Mouse (Mus musculus): ENCODE data around the gene Ebf1. TPM values are rescaled to one million over a fixed set of nuclear protein-coding genes. Genes with fewer than 3 reads are reported as not detected.

The Ebf1 gene
- polyA plus RNA-seq, 1 experiment from 2014 or later: 77.9 TPM

DNA sequence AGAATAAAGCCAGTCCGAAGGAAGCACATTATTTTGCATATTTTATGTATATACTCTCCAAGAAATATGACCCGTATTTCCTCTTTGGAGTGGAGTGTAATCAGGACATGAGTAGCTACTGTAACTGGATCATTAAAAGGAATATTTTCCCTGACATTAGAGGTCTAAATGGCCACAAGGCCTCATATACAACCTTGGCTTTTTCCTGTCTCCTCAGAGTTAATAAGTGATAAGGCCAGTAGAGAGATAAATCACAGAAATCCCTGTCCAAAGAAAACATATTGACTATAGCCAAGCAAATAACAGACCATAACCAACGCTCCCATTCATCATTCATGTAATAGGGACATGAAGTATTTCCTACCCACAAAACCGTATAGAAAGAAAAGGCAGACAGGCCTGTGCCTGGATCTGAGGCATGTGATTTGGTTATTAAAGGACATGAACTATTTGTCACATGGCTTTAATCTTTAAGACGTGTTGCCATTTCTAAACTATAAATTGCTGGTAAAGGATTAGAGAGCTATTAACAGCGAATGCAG, 315.9 kb downstream of the Ebf1 start:
- no peaks in the 10 kb centered on the region; the same call in 1 of the 2 replicates for H3K4me1 ChIP-seq (replicated peaks)
- H3K36me3 ChIP-seq: peaks cover 5% of the 10 kb centered on the region; the same call in 1 of the 2 replicates
- no peaks in the 10 kb centered on the region for H3K27me3 ChIP-seq (ENCODE audit: insufficient read depth, poor library complexity, severe bottlenecking)
- WGBS: 88% methylated on average over 6 of the region's 6 CpGs
- H3K27ac ChIP-seq: no peak overlapping the region
- no peak overlapping the region for H3K4me3 ChIP-seq
- DNase-seq (ENCODE audit: low spot score): no peak
- no peaks in the 10 kb centered on the region for H3K9me3 ChIP-seq

DNA sequence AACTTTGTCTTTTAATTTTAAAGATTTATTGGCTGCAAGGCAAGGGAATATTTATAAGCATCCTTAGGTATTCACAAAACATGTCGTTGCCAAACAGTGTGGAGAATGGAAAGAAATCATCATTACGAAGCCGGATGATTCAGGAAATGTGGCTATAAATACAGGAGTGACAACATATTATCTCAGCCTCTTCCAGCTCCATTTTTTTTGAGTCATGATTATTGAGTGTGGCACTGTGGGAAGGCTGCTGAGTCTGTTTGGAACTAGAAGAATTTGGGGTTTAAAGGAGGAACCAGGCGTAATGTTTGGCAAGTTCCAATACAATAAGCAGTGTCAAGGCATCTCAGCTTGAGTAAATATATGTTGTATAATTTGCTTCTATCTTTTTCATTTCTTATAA, 326.7 kb downstream of the Ebf1 start:
- Histone ChIP-seq H3K36me3 (no peaks in the 10 kb centered on the region), H3K27me3 (ENCODE audit: insufficient read depth, poor library complexity, severe bottlenecking) (no peaks in the 10 kb centered on the region), H3K27ac (no peak overlapping the region), H3K4me3 (no peak overlapping the region), H3K4me1 (replicated peaks) (0 out of 2 replicates have a peak, but pooled peaks cover 4% of the 10 kb centered on the region), H3K9me3 (no peaks in the 10 kb centered on the region)
- no peak for DNase-seq (ENCODE audit: low spot score)
- 95% methylated on average over 4 of the region's 4 CpGs for WGBS

DNA sequence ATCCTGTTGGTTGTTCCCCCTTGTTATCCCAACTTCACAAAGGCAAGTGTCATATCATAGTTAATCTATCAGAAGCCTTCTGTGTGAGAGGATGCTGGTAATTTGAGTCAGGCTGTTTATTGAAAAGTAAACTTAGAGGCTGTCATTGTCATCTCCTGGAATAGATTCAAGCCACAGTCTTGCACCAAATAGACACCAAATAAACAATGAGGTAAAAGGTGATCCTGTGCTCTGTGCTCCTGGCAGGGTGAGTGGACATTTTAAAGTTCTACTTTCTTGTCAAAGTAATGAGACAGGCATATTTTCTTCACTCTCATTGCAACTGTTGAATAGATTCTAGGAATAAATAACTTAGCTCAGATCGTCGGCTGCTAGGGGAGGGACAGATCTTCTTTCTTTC, 327.3 kb downstream of the Ebf1 start:
- DNase-seq (ENCODE audit: low spot score): no peak

DNA sequence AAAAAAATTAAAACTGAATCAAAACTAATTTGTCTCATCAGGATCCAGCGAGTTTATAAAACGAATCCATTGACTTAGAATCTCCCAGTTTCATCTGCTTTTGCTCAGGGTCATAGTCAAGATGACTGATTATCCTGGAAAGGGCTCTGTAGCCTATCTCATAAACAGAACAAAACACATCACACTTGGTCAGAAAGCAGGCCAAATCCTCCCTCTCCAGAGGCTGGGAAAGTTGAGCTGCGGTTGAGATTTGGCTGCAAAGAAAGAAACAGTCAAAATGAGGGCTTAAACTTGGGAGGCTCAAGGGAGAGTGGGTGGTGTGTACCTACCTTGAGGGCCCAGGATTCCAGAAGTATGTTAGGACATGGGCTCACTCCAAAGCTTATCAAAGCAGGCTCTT, 329.5 kb downstream of the Ebf1 start:
- 0 out of 2 replicates have a peak, but pooled peaks cover 4% of the 10 kb centered on the region for H3K4me1 ChIP-seq (replicated peaks)
- no peak for DNase-seq (ENCODE audit: low spot score)
- H3K9me3 ChIP-seq: no peaks in the 10 kb centered on the region
- WGBS: 93% methylated on average over 3 of the region's 3 CpGs
- no peak overlapping the region for H3K4me3 ChIP-seq
- no peaks in the 10 kb centered on the region for H3K36me3 ChIP-seq
- no peak overlapping the region for H3K27ac ChIP-seq
- H3K27me3 ChIP-seq (ENCODE audit: insufficient read depth, poor library complexity, severe bottlenecking): no peaks in the 10 kb centered on the region

More for the DNA sequence above, 327.3 kb downstream of the Ebf1 start:
- no peak overlapping the region for H3K4me3 ChIP-seq
- H3K4me1 ChIP-seq (replicated peaks): 0 out of 2 replicates have a peak, but pooled peaks cover 4% of the 10 kb centered on the region
- WGBS: 81% methylated on average over 2 of the region's 2 CpGs
- H3K27me3 ChIP-seq (ENCODE audit: insufficient read depth, poor library complexity, severe bottlenecking): no peaks in the 10 kb centered on the region
- H3K9me3 ChIP-seq: no peaks in the 10 kb centered on the region
- H3K27ac ChIP-seq: no peak overlapping the region
- no peaks in the 10 kb centered on the region for H3K36me3 ChIP-seq

DNA sequence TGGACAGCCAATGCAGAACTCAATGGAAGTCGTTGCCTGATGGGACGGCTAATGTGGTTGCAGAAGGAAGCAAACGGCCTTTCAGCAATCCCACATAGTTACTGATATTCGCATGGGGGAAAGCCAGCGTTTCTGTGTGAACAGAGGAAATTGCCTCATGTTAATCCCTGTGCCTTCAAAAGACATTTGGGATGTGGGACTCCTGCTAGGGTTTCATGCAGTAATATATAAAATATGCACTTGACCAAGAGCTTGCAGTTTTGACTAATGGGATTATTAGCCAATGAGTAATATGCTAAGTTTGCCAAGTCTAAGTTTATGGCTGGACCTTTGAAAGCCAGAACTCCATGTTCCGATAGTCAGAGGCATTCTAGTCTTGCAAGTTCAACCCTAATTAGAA, 331.4 kb downstream of the Ebf1 start:
- Histone ChIP-seq H3K27ac (no peak overlapping the region), H3K27me3 (ENCODE audit: insufficient read depth, poor library complexity, severe bottlenecking) (no peaks in the 10 kb centered on the region), H3K4me3 (no peak overlapping the region), H3K9me3 (no peaks in the 10 kb centered on the region), H3K4me1 (replicated peaks) (0 out of 2 replicates have a peak, but pooled peaks cover under 1% of the 10 kb centered on the region), H3K36me3 (no peaks in the 10 kb centered on the region)
- WGBS: 88% methylated on average over 6 of the region's 6 CpGs
- DNase-seq (ENCODE audit: low spot score): no peak

DNA sequence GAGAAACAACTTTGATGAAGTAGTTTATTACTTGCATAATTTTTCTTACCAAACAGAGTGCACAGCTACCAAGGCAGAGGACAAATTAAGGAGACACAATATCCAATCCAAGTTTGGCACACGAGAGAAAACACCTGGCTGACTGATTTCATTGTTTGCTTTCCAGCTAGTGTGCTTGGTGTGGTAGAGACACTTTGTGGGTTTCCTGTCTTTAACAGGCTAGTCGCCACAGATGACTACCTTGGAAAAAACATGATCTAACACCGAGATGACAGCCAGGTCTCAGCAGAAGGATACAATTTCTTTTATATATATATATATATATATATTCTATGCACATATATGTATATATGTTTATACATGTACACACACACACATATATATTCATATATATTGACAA, 332.0 kb downstream of the Ebf1 start:
- Histone ChIP-seq H3K27ac (no peak overlapping the region), H3K27me3 (ENCODE audit: insufficient read depth, poor library complexity, severe bottlenecking) (no peaks in the 10 kb centered on the region), H3K4me1 (replicated peaks) (peaks cover 6% of the 10 kb centered on the region; the same call in 1 of the 2 replicates), H3K9me3 (no peaks in the 10 kb centered on the region), H3K36me3 (no peaks in the 10 kb centered on the region), H3K4me3 (no peak overlapping the region)
- DNase-seq (ENCODE audit: low spot score): no peak
- 86% methylated on average over 3 of the region's 3 CpGs for WGBS

DNA sequence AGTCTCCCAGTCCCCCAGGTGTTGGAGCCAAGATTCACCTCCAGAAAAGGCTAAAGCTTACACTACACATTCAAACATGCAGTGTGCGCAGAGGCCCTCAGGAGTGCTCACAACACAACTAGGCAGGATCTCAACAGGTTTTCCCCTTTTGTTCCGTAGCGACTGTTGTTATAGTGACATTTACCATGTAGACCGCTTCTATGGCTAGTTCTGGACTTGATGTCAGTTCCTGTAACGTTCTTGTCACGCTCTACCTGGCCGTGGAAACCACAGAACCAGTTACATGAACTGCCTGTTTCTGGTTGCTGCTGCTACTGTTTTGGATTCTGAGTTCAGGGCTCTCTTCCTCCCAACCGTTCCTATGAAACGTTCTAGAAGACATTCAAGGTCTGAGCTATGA, 333.2 kb downstream of the Ebf1 start:
- Histone ChIP-seq H3K27me3 (ENCODE audit: insufficient read depth, poor library complexity, severe bottlenecking) (no peaks in the 10 kb centered on the region), H3K36me3 (no peaks in the 10 kb centered on the region), H3K27ac (no peak overlapping the region), H3K9me3 (no peaks in the 10 kb centered on the region), H3K4me1 (replicated peaks) (peaks cover 6% of the 10 kb centered on the region; the same call in 1 of the 2 replicates), H3K4me3 (no peak overlapping the region)
- DNase-seq (ENCODE audit: low spot score): no peak
- WGBS: 92% methylated on average over 9 of the region's 9 CpGs

DNA sequence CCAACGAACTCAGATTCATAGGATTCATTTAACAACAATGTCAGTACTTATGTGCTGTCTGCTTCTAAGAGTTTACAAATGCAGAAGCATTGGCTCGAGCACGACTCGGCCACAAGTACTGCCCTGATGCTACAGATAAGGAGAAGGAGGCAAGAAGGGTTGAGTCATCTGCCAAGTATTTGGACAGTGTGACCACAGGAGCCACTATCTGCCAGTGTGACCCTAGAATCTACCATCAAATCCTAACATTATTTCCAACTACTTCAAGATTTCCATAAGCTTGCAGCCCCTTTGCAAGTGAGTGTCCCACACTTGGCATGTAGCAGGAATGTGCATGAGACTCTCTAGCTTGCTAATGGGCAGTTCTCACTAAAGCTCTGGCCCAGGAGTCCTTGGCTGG, 334.4 kb downstream of the Ebf1 start:
- Histone ChIP-seq H3K27ac (no peak overlapping the region), H3K9me3 (no peaks in the 10 kb centered on the region), H3K4me3 (no peak overlapping the region), H3K4me1 (replicated peaks) (peaks cover 6% of the 10 kb centered on the region; the same call in 1 of the 2 replicates), H3K36me3 (no peaks in the 10 kb centered on the region), H3K27me3 (ENCODE audit: insufficient read depth, poor library complexity, severe bottlenecking) (no peaks in the 10 kb centered on the region)
- no peak for DNase-seq (ENCODE audit: low spot score)
- 91% methylated on average over 4 of the region's 4 CpGs for WGBS

DNA sequence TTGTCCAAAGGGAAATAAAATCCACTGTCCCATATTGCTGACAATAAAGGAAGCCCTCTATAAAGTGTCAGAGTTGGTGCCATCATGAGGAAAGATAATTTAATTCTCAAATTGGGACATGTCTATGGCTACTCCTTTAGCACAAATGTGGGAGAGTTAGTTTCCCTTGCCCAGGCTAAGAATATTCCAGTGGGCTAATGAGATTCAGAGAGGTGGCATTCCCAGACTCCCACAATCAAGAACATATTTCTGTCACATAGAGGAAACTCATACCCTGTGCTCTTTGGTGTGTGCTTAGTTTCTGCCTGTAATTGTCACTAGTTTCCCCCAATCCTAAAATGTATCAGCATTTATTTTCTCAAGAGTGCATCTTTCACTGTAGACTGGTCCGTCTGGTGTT, 336.2 kb downstream of the Ebf1 start:
- Histone ChIP-seq H3K36me3 (no peaks in the 10 kb centered on the region), H3K4me1 (replicated peaks) (peaks cover 6% of the 10 kb centered on the region; the same call in 1 of the 2 replicates), H3K27ac (no peak overlapping the region), H3K27me3 (ENCODE audit: insufficient read depth, poor library complexity, severe bottlenecking) (no peaks in the 10 kb centered on the region), H3K4me3 (no peak overlapping the region), H3K9me3 (no peaks in the 10 kb centered on the region)
- no peak for DNase-seq (ENCODE audit: low spot score)
- 91% methylated on average over 1 of the region's 1 CpGs for WGBS

DNA sequence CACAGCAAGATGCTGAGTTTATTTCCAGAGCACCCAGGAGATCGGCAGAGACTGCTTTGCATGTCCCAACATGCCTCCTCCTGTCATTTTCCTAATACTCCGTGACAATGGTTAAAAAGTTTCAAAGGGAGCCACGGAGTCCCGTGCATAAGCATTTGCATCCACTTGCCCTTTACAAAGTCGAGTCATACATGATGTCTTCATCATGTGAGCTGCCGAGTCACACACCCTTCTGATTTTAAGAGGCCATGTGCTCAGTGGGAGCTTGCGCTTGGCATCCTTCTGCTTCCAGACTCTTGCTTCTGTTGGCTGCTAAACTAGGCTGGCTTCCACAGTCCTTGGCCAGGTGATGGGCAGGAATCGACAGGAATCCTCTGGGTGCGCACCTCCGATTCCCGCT, 336.7 kb downstream of the Ebf1 start:
- Histone ChIP-seq H3K9me3 (no peaks in the 10 kb centered on the region), H3K27ac (no peak overlapping the region), H3K36me3 (no peaks in the 10 kb centered on the region), H3K4me3 (no peak overlapping the region), H3K27me3 (ENCODE audit: insufficient read depth, poor library complexity, severe bottlenecking) (no peaks in the 10 kb centered on the region), H3K4me1 (replicated peaks) (peaks cover 6% of the 10 kb centered on the region; the same call in 1 of the 2 replicates)
- no peak for DNase-seq (ENCODE audit: low spot score)
- 69% methylated on average over 11 of the region's 11 CpGs for WGBS

DNA sequence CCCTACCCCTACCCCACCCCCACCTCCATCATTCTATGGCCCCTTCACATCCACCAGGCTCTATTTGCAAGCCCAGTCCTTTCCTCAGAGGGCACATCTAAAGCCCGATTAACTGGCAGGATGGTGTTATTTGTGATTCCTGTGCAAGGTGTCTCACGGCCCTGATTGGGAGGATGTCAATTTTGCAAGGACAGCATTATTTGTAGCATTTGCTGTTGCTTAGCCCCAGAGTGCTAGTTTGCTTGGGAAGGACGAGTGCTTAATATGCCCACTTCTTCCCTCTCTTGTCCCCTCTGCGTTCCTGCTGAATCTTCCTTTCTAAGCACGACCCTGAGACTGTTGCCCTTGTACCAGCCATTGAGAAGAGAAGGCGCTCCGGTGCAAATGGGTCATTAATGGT, 337.2 kb downstream of the Ebf1 start:
- Histone ChIP-seq H3K36me3 (no peaks in the 10 kb centered on the region), H3K4me3 (no peak overlapping the region), H3K27ac (no peak overlapping the region), H3K27me3 (ENCODE audit: insufficient read depth, poor library complexity, severe bottlenecking) (no peaks in the 10 kb centered on the region), H3K4me1 (replicated peaks) (peaks cover 6% of the 10 kb centered on the region; the same call in 1 of the 2 replicates), H3K9me3 (no peaks in the 10 kb centered on the region)
- WGBS: 90% methylated on average over 7 of the region's 7 CpGs
- no peak for DNase-seq (ENCODE audit: low spot score)

DNA sequence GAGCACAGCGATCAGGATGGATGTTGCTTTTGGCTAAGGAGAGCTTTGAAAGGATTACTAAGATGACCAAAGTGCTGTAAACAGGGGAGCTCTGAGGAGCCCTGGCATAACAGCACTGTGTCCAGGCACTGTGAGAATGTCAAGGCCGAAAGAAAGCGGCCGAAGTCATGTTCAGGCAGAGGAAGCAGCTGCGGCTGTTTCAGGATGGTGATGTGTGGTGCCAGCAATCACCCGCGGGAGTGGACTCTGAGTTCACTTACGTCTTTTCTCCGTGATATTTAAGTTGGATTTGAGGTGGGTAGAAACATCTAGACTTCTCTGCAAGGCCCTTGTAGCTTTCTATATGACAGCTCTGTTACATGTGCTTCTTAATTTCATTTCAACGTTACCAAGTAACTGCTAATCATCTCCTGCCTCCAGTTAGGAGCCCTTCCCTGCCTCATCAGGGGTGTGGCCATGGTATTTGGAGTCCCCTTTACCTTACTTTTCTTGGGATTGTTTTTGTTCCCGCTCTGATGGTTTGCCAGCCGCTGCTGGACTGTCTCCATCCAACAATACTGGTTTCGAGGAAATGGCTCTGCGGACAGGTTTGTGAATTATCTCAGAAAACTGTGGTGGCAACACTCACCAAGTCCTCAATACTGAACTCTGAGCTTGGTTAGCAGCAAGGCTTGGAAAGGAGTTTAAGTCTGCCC, 345.8 kb downstream of the Ebf1 start:
- WGBS: 87% methylated on average over 14 of the region's 14 CpGs
- Histone ChIP-seq H3K4me3 (no peak overlapping the region), H3K27ac (no peak overlapping the region), H3K4me1 (replicated peaks) (peaks cover 5% of the 10 kb centered on the region; the same call in 1 of the 2 replicates), H3K36me3 (no peaks in the 10 kb centered on the region), H3K27me3 (ENCODE audit: insufficient read depth, poor library complexity, severe bottlenecking) (no peaks in the 10 kb centered on the region), H3K9me3 (no peaks in the 10 kb centered on the region)
- no peak for DNase-seq (ENCODE audit: low spot score)

DNA sequence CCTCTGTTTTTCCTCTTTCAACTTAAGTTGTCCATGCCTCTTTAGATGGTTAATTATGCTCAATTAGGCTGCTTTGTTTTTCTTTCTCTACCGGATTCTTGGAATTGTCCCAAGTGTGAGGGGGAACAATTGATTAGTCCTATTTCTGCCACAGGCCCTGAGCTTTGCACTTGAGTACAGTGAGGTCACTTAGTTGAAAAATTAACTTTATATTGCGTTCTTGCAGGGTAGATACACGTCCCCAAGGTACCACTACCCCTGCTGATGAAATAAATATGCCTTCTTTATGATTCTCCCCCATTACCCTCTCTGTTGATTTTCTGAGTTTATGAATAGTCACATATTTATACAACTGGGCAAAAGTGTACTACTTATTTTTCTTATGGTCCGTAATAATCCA, 351.9 kb downstream of the Ebf1 start:
- Histone ChIP-seq H3K36me3 (no peaks in the 10 kb centered on the region), H3K27me3 (ENCODE audit: insufficient read depth, poor library complexity, severe bottlenecking) (no peaks in the 10 kb centered on the region), H3K4me3 (no peak overlapping the region), H3K9me3 (no peaks in the 10 kb centered on the region), H3K4me1 (replicated peaks) (no peaks in the 10 kb centered on the region), H3K27ac (no peak overlapping the region)
- DNase-seq (ENCODE audit: low spot score): no peak
- WGBS: 82% methylated on average over 4 of the region's 4 CpGs

All from hindbrain, embryonic 10.5 days (tissue).